Mouse (Mus musculus): Measurements from ENCODE around the gene Lce3a. TPM values are rescaled to one million over a fixed set of nuclear protein-coding genes. Genes with fewer than 3 reads are reported as not detected.

Gene Lce3a
- not detected in 2 replicates for total RNA-seq (2015)
- not detected in 2 replicates for total RNA-seq (2017)

DNA sequence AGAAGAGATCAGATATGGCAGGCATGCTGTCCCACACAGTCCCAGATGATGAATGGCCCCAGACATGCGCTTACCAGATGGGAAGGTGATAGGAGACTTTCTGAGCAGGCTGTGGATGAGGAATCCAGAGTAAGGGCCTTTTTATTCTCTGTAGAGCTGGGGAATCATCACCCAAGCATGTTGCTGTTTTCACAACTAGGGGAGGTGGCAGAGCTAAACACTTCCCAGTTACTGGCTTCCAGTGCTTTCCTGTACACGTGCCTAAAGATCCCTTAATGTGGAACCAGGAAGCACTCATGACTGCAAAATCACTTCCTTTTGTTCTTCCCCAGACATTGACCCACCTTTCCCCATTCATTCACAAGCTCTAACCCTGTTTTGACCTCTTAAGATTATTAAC lies at the start of gene Lce3a:
Lce3a (minus strand) TSS at position 101 of the 400 bp plus-strand sequence.
- no peak for ATAC-seq (ENCODE audit: poor library complexity, severe bottlenecking)

DNA sequence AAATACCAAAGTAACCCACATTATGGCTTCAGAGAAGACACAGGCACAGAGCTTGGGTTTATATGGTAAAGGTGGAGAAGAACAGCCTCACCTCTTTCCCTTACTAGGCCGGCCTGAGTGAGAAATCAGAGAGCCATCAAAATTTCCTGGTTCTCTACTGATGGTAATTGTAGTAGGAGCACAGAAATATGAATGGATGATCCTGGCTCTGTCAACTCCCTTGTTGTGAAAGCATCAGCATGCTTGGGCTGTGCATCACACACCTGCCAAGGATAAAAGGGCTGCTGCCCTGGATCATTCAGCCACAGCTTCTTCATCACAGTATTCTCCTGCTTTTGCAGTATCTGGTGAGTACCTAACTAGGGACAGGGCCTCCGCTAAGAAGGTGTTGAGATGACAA lies 40.7 kb upstream of the Lce3a start, which contains the start of gene Lce3e:
Lce3e (plus strand) TSS at position 301 of the 400 bp plus-strand sequence.
- no peak for ATAC-seq (ENCODE audit: poor library complexity, severe bottlenecking)

DNA sequence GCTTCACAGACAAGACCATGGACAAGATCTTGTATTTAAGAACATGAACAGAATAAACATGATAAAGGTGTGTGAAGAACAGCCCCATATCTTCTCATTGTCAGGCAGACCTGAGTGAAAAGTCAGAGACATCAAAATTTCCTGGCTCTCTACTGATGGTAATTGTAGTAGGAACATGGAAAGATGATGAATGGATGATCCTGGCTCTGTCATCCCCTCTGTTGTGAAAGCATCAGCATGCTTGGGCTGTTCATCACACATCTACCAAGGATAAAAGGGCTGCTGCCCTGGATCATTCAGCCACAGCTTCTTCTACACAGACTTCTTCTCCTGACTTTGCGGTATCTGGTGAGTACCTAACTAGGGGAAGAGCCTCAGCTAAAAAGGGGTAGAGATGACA lies 31.1 kb upstream of the Lce3a start, which contains the start of gene Lce3d:
Lce3d (plus strand) TSS at position 301 of the 400 bp plus-strand sequence.
- no peak for ATAC-seq (ENCODE audit: poor library complexity, severe bottlenecking)

DNA sequence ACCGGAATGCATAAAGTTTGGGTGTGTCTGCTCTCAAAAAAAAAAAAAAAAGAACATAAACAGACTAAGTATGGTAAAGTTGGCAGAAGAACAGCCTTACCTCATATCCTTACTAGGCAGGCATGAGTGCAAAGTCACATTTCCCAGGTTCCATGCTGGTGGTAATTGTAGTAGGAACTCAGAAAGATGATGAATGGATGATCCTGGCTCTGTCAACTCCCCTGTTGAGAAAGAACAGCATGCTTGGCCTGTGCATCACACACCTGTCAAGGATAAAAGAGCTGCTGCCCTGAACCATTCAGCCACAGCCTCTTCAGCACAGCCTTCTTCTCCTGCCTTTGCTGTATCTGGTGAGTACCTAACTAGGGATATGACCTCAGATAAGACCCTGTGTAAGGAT lies 18.2 kb upstream of the Lce3a start, which contains the start of gene Lce3c:
Lce3c (plus strand) TSS at position 301 of the 400 bp plus-strand sequence.
- ATAC-seq (ENCODE audit: poor library complexity, severe bottlenecking), result no peak

DNA sequence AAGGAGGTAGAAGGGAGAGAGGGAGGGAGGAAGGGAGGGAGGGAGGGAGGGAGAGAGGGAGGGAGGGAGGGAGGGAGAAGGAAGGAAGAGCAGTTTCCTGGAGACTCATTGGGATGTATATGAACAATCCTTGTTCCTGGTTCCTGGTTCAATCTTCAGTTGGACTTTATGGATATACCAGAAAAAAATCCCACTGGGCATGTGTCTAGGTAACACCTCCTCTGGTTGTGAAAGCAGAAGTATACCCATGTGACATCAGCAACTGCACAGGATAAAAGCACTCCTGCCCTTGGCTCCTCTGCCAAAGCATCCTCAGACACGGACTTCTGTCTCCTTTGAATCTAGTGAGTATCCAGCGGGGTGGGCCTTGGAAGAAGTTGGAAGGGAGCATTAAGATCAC lies 6.6 kb upstream of the Lce3a start, which contains the start of gene Lce3b:
Lce3b (plus strand) TSS at position 301 of the 400 bp plus-strand sequence.
- ATAC-seq (ENCODE audit: poor library complexity, severe bottlenecking), result no peak

DNA sequence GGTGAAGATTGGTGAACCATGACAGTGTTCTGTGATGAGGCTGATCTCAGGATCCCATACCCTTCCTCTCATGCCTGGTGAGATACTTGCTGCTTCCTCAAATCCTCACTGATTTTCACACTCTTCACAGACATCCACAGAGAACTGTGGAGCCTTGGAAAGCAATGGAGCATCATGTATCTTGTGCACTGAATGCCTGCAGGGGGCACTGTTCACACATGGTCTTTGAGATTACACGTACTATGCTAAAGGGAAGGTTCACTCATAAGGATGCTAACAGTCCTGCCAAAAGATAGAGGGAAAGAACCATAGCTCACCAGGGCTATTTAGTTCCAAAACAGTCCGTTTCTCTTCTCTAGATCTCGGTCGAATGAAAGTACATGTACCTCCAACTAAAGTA lies 5.7 kb downstream of the Lce3a start:
- no peak for ATAC-seq (ENCODE audit: poor library complexity, severe bottlenecking)

DNA sequence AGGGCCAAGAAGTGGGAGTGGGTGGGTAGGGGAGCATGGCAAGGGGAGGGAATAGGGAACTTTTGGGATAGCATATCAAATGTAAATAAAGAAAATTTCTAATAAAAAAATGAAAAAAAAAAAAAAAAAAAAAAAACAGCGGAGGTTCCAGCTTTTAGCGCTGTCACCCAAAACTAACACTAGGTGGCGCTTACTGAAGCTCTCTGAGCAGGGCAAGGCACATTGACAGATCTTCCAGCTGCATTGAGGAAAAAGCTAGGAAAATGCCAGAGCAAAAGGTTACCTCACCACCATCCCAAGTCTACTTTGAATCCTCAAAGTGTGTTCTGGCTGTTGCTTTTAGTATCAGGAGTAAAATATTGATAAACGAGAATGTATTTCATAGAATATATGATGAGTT lies 18.5 kb downstream of the Lce3a start:
- no peak for ATAC-seq (ENCODE audit: poor library complexity, severe bottlenecking)

DNA sequence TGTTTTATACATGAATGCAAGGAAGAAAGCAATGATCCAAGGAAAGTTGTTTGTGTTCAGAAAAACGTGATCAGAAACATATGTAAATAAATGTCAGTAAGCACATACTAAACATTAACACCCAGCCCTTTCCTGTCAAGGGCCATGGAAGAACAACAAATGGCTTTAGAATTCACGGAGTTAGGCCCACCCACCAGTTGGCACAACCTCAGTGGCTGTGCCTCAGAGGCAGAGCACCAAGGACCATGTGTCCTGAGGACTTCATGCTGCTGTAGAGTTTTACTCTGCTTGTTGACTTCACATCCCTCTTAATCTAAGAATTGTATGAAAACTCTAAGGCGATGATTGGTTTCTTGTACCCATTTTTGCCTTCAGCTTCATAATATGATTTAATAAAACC lies 20.8 kb downstream of the Lce3a start:
- ATAC-seq (ENCODE audit: poor library complexity, severe bottlenecking), result no peak

DNA sequence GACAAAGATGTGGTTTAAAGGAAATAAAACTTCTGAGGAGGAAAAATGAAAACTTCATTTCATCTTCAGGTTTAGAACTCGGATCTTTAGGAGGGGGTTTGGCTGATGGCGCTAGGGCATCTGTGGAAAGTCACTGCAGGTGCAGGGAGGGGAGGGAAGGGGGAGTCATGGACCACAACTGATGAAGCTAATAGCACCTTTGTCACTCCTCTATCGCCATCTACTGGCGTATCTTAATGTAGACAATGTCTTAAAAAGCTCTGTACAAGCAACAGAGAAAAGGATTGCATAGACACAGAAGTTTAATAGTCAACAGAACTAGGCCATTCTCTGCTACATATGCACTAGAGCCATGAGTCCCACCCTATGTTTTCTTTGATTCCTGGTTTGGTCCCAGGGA lies 22.4 kb downstream of the Lce3a start:
- no peak for ATAC-seq (ENCODE audit: poor library complexity, severe bottlenecking)

DNA sequence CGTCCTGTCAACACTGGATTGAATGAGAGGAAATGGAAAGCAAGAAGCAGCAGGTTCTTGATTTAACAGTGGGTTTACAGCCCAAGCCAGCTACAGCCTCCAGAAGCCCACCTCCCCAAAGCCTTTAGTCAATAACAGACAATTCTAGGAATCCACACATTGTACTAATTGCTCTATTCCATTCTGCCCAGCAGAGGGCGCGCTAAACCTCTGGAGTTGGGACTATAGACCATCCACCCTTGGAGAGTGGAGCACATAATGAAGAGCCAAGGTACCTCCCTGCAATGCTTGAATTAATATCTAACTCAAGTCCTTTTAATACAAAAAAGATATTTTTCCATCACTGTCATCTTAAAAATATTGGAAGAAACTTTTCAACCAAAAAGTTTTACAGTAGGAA lies 23.0 kb downstream of the Lce3a start:
- ATAC-seq (ENCODE audit: poor library complexity, severe bottlenecking), result no peak

DNA sequence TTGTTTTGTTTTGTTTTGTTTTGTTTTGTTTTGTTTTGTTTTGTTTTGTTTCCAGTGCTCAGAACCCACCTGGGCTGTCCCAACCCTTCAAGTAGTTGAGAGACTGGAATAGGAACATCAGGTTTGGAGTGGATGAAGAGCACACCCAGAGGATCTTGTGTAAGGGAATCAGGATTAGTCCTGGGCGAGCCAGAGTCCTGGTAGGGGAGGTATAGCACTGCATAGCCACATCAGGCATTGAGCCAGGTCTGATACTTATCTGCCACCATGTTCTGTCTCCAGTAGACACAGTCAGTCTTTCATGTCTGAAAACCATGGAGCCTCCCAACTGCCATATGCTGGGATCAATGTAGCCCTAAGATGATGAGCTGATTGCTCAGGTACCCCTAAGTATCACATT lies 31.5 kb downstream of the Lce3a start:
- ATAC-seq (ENCODE audit: poor library complexity, severe bottlenecking), result no peak

DNA sequence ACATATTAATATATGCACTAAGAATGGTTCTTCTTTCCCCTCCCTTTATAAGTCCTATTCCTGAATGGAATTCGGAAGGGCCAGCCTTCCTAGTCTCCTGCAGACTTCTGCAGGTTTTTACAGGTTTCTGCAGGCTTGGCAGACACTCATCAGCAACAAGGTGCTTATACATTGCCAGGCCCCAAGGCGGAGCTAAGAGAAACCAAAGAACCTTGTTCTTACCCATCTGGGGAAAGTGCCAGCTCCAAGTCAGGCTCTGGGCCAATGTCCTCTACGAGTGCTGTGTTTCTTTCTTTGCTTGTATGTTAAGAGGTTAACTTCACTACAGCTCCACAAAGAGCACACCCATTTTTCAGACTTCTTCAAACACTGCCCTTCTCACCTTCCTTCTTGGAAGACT lies 32.0 kb downstream of the Lce3a start:
- ATAC-seq (ENCODE audit: poor library complexity, severe bottlenecking), result no peak

Other genes with a start within 250 kb of the Lce3a start
- not detected in 2 replicates for gene Lce1c, start 247.0 kb downstream of the Lce3a start, total RNA-seq (2015)
- gene Lce1c, start 247.0 kb downstream of the Lce3a start, total RNA-seq (2017), result not detected in 2 replicates
- gene Lce1d, start 239.0 kb downstream of the Lce3a start, total RNA-seq (2015), result not detected in 2 replicates
- gene Lce1d, start 239.0 kb downstream of the Lce3a start, total RNA-seq (2017), result not detected in 2 replicates
- gene Lce1e, start 217.2 kb downstream of the Lce3a start, total RNA-seq (2015), result not detected in 2 replicates
- not detected in 2 replicates for gene Lce1e, start 217.2 kb downstream of the Lce3a start, total RNA-seq (2017)
- gene Lce1f, start 205.9 kb downstream of the Lce3a start, total RNA-seq (2015), result not detected in 2 replicates
- not detected in 2 replicates for gene Lce1f, start 205.9 kb downstream of the Lce3a start, total RNA-seq (2017)
- gene Gm38119, start 187.1 kb downstream of the Lce3a start, total RNA-seq (2015), result not detected in 2 replicates
- not detected in 2 replicates for gene Gm38119, start 187.1 kb downstream of the Lce3a start, total RNA-seq (2017)
- not detected in 2 replicates for gene Lce1g, start 173.9 kb downstream of the Lce3a start, total RNA-seq (2015)
- gene Lce1g, start 173.9 kb downstream of the Lce3a start, total RNA-seq (2017), result not detected in 2 replicates
- gene Lce1h, start 161.2 kb downstream of the Lce3a start, total RNA-seq (2015), result not detected in 2 replicates
- not detected in 2 replicates for gene Lce1h, start 161.2 kb downstream of the Lce3a start, total RNA-seq (2017)
- not detected in 2 replicates for gene Lce1i, start 147.3 kb downstream of the Lce3a start, total RNA-seq (2015)
- gene Lce1i, start 147.3 kb downstream of the Lce3a start, total RNA-seq (2017), result not detected in 2 replicates
- not detected in 2 replicates for gene Lce1j, start 135.7 kb downstream of the Lce3a start, total RNA-seq (2015)
- gene Lce1j, start 135.7 kb downstream of the Lce3a start, total RNA-seq (2017), result not detected in 2 replicates
- gene Lce1k, start 118.3 kb downstream of the Lce3a start, total RNA-seq (2015), result not detected in 2 replicates
- gene Lce1k, start 118.3 kb downstream of the Lce3a start, total RNA-seq (2017), result not detected in 2 replicates
- gene Kprp, start 99.0 kb downstream of the Lce3a start, total RNA-seq (2015), result not detected in 2 replicates
- not detected in 2 replicates for gene Kprp, start 99.0 kb downstream of the Lce3a start, total RNA-seq (2017)
- gene Lce1l, start 74.9 kb downstream of the Lce3a start, total RNA-seq (2015), result not detected in 2 replicates
- not detected in 2 replicates for gene Lce1l, start 74.9 kb downstream of the Lce3a start, total RNA-seq (2017)
- not detected in 2 replicates for gene 2310050C09Rik, start 56.0 kb downstream of the Lce3a start, total RNA-seq (2015)
- not detected in 2 replicates for gene 2310050C09Rik, start 56.0 kb downstream of the Lce3a start, total RNA-seq (2017)
- not detected in 2 replicates for gene Lce3b, start 6.7 kb upstream of the Lce3a start, total RNA-seq (2015)
- gene Lce3b, start 6.7 kb upstream of the Lce3a start, total RNA-seq (2017), result not detected in 2 replicates
- not detected in 2 replicates for gene Lce3c, start 18.3 kb upstream of the Lce3a start, total RNA-seq (2015)
- not detected in 2 replicates for gene Lce3c, start 18.3 kb upstream of the Lce3a start, total RNA-seq (2017)
- not detected in 2 replicates for gene Lce3d, start 31.2 kb upstream of the Lce3a start, total RNA-seq (2015)
- gene Lce3d, start 31.2 kb upstream of the Lce3a start, total RNA-seq (2017), result not detected in 2 replicates
- gene Lce3e, start 40.8 kb upstream of the Lce3a start, total RNA-seq (2015), result not detected in 2 replicates
- not detected in 2 replicates for gene Lce3e, start 40.8 kb upstream of the Lce3a start, total RNA-seq (2017)
- not detected in 2 replicates for gene Lce3f, start 66.0 kb upstream of the Lce3a start, total RNA-seq (2015)
- gene Lce3f, start 66.0 kb upstream of the Lce3a start, total RNA-seq (2017), result not detected in 2 replicates
- gene Crct1, start 89.5 kb upstream of the Lce3a start, total RNA-seq (2015), result not detected in 2 replicates
- gene Crct1, start 89.5 kb upstream of the Lce3a start, total RNA-seq (2017), result not detected in 2 replicates
- gene Lce1m, start 92.8 kb upstream of the Lce3a start, total RNA-seq (2015), result not detected in 2 replicates
- gene Lce1m, start 92.8 kb upstream of the Lce3a start, total RNA-seq (2017), result not detected in 2 replicates
- gene Gm4858, start 142.6 kb upstream of the Lce3a start, total RNA-seq (2015), result not detected in 2 replicates
- gene Gm4858, start 142.6 kb upstream of the Lce3a start, total RNA-seq (2017), result not detected in 2 replicates
- gene Crnn, start 218.6 kb upstream of the Lce3a start, total RNA-seq (2015), result not detected in 2 replicates
- not detected in 2 replicates for gene Crnn, start 218.6 kb upstream of the Lce3a start, total RNA-seq (2017)

All from megakaryocyte, adult 5-6 weeks (primary cell).